Mouse (Mus musculus): ENCODE data around the gene Pomt1. TPM values are rescaled to one million over a fixed set of nuclear protein-coding genes. Genes with fewer than 3 reads are reported as not detected.

Pomt1 gene
- polyA plus RNA-seq (2015; fragmentation: Nextera tagmentation; extraction: Ambion mirVana), result 23.7 and 27.0 TPM in 2 replicates

DNA sequence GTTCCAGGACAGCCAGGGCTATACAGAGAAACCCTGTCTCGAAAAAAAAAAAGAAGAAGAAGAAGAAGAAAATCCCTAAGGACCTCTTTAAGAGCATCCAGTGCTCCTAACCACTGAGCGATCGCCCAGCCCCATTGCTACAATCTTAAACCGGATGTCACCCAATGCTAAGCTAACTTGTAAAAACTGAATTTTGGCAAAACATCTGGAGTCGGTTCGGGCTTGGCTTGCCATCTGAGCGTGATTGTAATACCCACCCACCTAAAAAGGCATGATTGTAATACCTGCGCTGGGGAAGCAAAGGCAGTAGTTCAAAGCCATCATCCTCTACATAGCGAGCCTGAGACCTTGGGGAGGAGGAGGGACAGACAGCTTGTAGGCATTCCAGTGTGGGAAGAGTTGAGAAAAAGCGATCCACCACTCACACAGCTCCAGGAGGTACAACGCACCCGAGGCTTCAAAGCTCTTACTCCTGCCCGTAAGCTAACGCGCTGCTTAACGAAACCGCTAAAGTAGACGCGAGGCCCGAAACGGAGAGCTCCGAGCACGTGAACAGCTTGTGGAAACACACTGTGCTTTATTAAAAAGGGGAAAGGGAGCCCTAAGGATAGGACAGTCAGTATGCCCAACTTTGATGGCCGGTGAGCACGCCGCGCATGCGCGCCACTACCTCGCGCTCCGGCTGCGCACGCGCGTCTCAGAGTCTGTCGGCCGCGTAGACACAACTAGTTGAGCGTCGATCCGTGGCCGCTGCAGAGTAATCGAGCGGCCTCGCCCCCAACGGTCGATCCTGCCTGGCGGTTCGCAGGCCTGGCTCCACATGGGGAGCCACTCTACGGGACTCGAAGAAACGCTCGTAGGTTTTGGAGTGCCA, at the start of gene Pomt1:
Gene Pomt1, plus strand, starts transcription at position 705 of the 874 bp plus-strand sequence.
- ATAC-seq, result peak; percentile 92
- peak within 1 kb of the TSS; percentile 87 for H3K4me2 ChIP-seq
- under 1% methylated on average over 54 of the region's 54 CpGs for WGBS
- no peaks in the 10 kb centered on the region for H3K9me3 ChIP-seq (replicated peaks)
- H3K4me1 ChIP-seq, result peaks cover 31% of the 10 kb centered on the region
- peak within 1 kb of the TSS; percentile 74 for H3K9ac ChIP-seq
- no peaks in the 10 kb centered on the region for H3K27me3 ChIP-seq
- H3K27ac ChIP-seq, result peak within 1 kb of the TSS; percentile 80
- peak within 1 kb of the TSS; percentile 61 for H3K4me3 ChIP-seq
- peaks cover 39% of the 10 kb centered on the region for H3K36me3 ChIP-seq (ENCODE audit: poor library complexity, severe bottlenecking)

DNA sequence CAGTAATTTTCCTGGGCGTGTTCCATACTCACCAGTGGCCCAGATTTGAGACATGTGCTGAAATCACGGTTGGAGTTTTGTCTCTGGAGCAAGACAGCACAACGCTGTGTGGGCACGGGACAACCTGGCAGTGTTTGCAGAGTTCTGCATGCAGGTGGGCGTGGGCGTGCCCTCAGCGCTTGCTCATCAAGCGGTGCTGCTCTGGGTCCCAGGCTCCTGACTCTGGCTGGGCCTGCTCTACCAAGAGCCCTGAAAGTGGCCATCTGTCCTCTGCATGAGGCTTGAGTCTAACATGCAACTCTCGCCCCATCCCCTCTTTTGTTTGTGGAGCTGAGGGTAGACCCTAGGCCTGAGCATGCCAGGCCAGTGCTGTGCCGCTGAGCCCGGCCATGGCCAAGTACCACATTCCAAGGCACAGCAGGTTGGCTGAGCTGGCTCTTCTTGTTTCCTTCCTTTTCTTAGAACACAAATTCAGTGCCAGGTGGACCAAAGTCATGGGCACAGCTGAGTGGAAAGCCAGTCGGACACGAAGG, 49.3 kb upstream of the Pomt1 start:
- no peaks in the 10 kb centered on the region for H3K9me3 ChIP-seq (replicated peaks)
- no peak for ATAC-seq
- no peak overlapping the region for H3K9ac ChIP-seq
- H3K27ac ChIP-seq, result no peak overlapping the region
- no peaks in the 10 kb centered on the region for H3K27me3 ChIP-seq
- WGBS, result 97% methylated on average over 13 of the region's 13 CpGs
- no peak overlapping the region for H3K4me2 ChIP-seq
- peaks cover 93% of the 10 kb centered on the region for H3K36me3 ChIP-seq (ENCODE audit: poor library complexity, severe bottlenecking)
- no peak overlapping the region for H3K4me3 ChIP-seq
- H3K4me1 ChIP-seq, result peaks cover 15% of the 10 kb centered on the region

- Histone ChIP-seq H3K4me3 (no peak overlapping the region), H3K9me3 (replicated peaks) (no peaks in the 10 kb centered on the region), H3K4me2 (no peak overlapping the region), H3K9ac (no peak overlapping the region), H3K4me1 (peaks cover 10% of the 10 kb centered on the region), H3K36me3 (ENCODE audit: poor library complexity, severe bottlenecking) (peaks cover 96% of the 10 kb centered on the region), H3K27ac (no peak overlapping the region), H3K27me3 (no peaks in the 10 kb centered on the region)
- ATAC-seq, result no peak
- WGBS, result 92% methylated on average over 7 of the region's 7 CpGs
Measured at GRCm38 (mm10) chr2:32187649-32188048, 48.7 kb upstream of the Pomt1 start.

DNA sequence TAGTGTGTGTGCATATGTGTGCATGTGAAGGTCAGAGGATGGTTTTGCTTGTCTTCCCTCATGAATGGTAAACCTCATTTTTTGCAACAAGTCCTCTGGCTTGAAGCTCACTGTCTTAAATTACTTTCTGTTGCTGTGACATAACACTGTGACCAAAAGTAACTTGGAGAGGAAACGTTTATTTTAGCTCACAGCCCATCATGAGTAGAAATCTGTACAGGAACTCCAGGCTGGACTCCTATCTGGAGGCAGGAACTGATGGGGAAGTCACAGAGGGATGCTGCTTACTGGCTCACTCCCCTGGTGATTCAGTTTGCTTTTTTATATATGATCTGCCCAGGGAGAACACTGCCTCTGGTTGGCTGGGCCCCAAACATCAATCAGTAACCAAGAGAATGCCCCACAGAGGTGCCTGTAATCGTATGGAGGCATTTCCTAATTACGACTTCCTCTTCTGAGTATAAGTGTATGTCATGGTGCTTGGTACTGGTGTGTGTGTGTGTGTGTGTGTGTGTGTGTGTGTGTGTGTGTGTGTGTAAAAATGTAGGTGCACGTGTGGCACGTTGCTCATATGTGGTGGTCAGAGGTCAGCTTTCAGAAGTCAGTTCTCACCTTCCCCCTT, 47.2 kb upstream of the Pomt1 start:
- Histone ChIP-seq H3K4me3 (no peak overlapping the region), H3K9me3 (replicated peaks) (no peaks in the 10 kb centered on the region), H3K27ac (no peak overlapping the region), H3K4me2 (no peak overlapping the region), H3K4me1 (no peaks in the 10 kb centered on the region), H3K36me3 (ENCODE audit: poor library complexity, severe bottlenecking) (peaks cover 96% of the 10 kb centered on the region), H3K9ac (no peak overlapping the region), H3K27me3 (no peaks in the 10 kb centered on the region)
- ATAC-seq, result no peak
- WGBS, result 88% methylated on average over 5 of the region's 5 CpGs

GRCm38 (mm10) chr2:32190620-32191019, 45.8 kb upstream of the Pomt1 start:
- 88% methylated on average over 1 of the region's 1 CpGs for WGBS
- no peak overlapping the region for H3K9ac ChIP-seq
- H3K4me1 ChIP-seq, result no peaks in the 10 kb centered on the region
- H3K9me3 ChIP-seq (replicated peaks), result no peaks in the 10 kb centered on the region
- H3K27ac ChIP-seq, result no peak overlapping the region
- no peak overlapping the region for H3K4me2 ChIP-seq
- H3K36me3 ChIP-seq (ENCODE audit: poor library complexity, severe bottlenecking), result peaks cover 96% of the 10 kb centered on the region
- ATAC-seq, result no peak
- no peak overlapping the region for H3K4me3 ChIP-seq
- no peaks in the 10 kb centered on the region for H3K27me3 ChIP-seq

- no peak overlapping the region for H3K4me3 ChIP-seq
- H3K36me3 ChIP-seq (ENCODE audit: poor library complexity, severe bottlenecking), result peaks cover 97% of the 10 kb centered on the region
- no peak overlapping the region for H3K4me2 ChIP-seq
- no peak overlapping the region for H3K9ac ChIP-seq
- H3K27ac ChIP-seq, result no peak overlapping the region
- 82% methylated on average over 17 of the region's 18 CpGs for WGBS
- ATAC-seq, result no peak
- H3K9me3 ChIP-seq (replicated peaks), result no peaks in the 10 kb centered on the region
- H3K4me1 ChIP-seq, result no peaks in the 10 kb centered on the region
- no peaks in the 10 kb centered on the region for H3K27me3 ChIP-seq
Measured at GRCm38 (mm10) chr2:32191872-32192507, 44.4 kb upstream of the Pomt1 start.

GRCm38 (mm10) chr2:32198977-32199376, 37.4 kb upstream of the Pomt1 start:
- no peak overlapping the region for H3K27ac ChIP-seq
- no peak overlapping the region for H3K9ac ChIP-seq
- no peak overlapping the region for H3K4me3 ChIP-seq
- no peaks in the 10 kb centered on the region for H3K9me3 ChIP-seq (replicated peaks)
- H3K27me3 ChIP-seq, result no peaks in the 10 kb centered on the region
- WGBS, result 72% methylated on average over 11 of the region's 11 CpGs
- no peaks in the 10 kb centered on the region; the same call in 1 of the 2 replicates for H3K4me1 ChIP-seq
- peaks cover 100% of the 10 kb centered on the region for H3K36me3 ChIP-seq (ENCODE audit: poor library complexity, severe bottlenecking)
- H3K4me2 ChIP-seq, result no peak overlapping the region
- ATAC-seq, result no peak

DNA sequence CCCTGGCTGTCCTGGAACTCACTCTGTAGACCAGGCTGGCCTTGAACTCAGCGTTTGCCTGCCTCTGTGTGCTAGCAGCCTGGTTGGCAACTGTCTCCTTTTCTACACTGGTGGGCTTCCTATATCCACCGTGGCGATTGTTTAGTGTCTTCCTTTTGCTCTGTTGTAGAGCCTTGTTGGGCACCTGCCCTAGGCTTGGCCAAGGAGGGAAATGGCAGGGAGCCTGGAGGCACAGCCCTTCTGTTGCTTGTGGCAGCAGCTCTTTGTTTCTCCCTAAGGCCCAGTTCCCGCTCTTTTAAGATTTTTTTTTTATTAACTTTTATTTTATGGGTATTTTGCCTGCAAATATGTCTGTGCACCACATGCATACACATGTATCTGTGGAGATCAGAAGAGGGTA, 36.4 kb upstream of the Pomt1 start:
- WGBS, result 94% methylated on average over 4 of the region's 4 CpGs
- Histone ChIP-seq H3K9me3 (replicated peaks) (no peaks in the 10 kb centered on the region), H3K9ac (no peak overlapping the region), H3K27ac (no peak overlapping the region), H3K36me3 (ENCODE audit: poor library complexity, severe bottlenecking) (peaks cover 100% of the 10 kb centered on the region), H3K27me3 (no peaks in the 10 kb centered on the region), H3K4me3 (no peak overlapping the region), H3K4me2 (no peak overlapping the region), H3K4me1 (no peaks in the 10 kb centered on the region; the same call in 1 of the 2 replicates)
- no peak for ATAC-seq

DNA sequence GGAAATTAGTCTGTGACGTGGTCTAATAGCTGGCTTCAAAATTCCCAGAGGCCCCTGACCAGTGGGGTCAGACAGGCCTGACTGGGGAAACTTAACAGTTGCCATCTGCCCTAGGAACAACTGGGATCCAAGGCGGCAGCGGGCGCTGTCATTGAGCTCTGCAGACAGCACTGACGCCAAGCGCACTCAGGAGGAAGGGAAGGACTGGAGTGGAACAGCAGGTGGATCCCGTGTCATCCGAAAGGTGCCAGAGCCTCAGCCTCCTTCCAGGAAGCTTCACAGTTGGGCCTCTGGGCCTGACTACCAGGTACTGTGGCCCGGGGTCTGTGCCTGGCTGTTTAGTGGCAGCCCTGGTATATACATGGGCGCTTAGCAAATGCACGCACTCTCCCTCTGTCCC, 35.7 kb upstream of the Pomt1 start:
- no peaks in the 10 kb centered on the region; the same call in 1 of the 2 replicates for H3K4me1 ChIP-seq
- H3K9ac ChIP-seq, result no peak overlapping the region
- peaks cover 100% of the 10 kb centered on the region for H3K36me3 ChIP-seq (ENCODE audit: poor library complexity, severe bottlenecking)
- no peak overlapping the region for H3K4me3 ChIP-seq
- 86% methylated on average over 11 of the region's 11 CpGs for WGBS
- no peak overlapping the region for H3K4me2 ChIP-seq
- no peaks in the 10 kb centered on the region for H3K27me3 ChIP-seq
- H3K27ac ChIP-seq, result peak overlapping the region; percentile 61; the same call in 1 of the 2 replicates
- no peak for ATAC-seq
- H3K9me3 ChIP-seq (replicated peaks), result no peaks in the 10 kb centered on the region

GRCm38 (mm10) chr2:32201527-32201926, 34.9 kb upstream of the Pomt1 start:
- H3K4me2 ChIP-seq, result no peak overlapping the region
- ATAC-seq, result 0 out of 2 replicates have a peak, but pooled peaks have one; percentile 53

GRCm38 (mm10) chr2:32203853-32204252, 32.5 kb upstream of the Pomt1 start:
- H3K9ac ChIP-seq, result no peak overlapping the region
- no peaks in the 10 kb centered on the region for H3K27me3 ChIP-seq
- no peaks in the 10 kb centered on the region; the same call in 1 of the 2 replicates for H3K4me1 ChIP-seq
- no peak overlapping the region for H3K4me2 ChIP-seq
- peaks cover 100% of the 10 kb centered on the region for H3K36me3 ChIP-seq (ENCODE audit: poor library complexity, severe bottlenecking)
- no peak for ATAC-seq
- WGBS, result 95% methylated on average over 13 of the region's 13 CpGs
- H3K27ac ChIP-seq, result no peak overlapping the region
- H3K4me3 ChIP-seq, result no peak overlapping the region
- H3K9me3 ChIP-seq (replicated peaks), result no peaks in the 10 kb centered on the region

More at GRCm38 (mm10) chr2:32201527-32201926, 34.9 kb upstream of the Pomt1 start:
- Histone ChIP-seq H3K9ac (no peak overlapping the region; the same call in 1 of the 2 replicates), H3K27me3 (no peaks in the 10 kb centered on the region), H3K4me1 (no peaks in the 10 kb centered on the region; the same call in 1 of the 2 replicates), H3K27ac (peak overlapping the region; percentile 61; the same call in 1 of the 2 replicates), H3K9me3 (replicated peaks) (no peaks in the 10 kb centered on the region), H3K36me3 (ENCODE audit: poor library complexity, severe bottlenecking) (peaks cover 100% of the 10 kb centered on the region), H3K4me3 (no peak overlapping the region)
- WGBS, result 58% methylated on average over 7 of the region's 7 CpGs
